Mouse (Mus musculus): ENCODE measurements around the gene Fam219a. TPM values are rescaled to one million over a fixed set of nuclear protein-coding genes. Genes with fewer than 3 reads are reported as not detected.
A peak's percentile ranks its signal among the peaks of the same experiment; 100 is the strongest.

Gene Fam219a
- polyA plus RNA-seq (2012; rRNA removed): 161 and 180 TPM in 2 replicates

- DNase-seq (ENCODE audit: extremely low spot score in 1 of 2, low spot score in 1 of 2): peak; percentile 99
Observed at GRCm38 (mm10) chr4:41569411-41569885, at the start of gene Fam219a, which contains the start of gene Dnaic1. Gene Fam219a, minus strand, starts transcription at chr4:41569538. Gene Dnaic1, plus strand, starts transcription at chr4:41569775.

- peak; percentile 79 to 84 for DNase-seq (ENCODE audit: extremely low spot score in 1 of 2, low spot score in 1 of 2)
Observed at GRCm38 (mm10) chr4:41615661-41616599, 46.6 kb upstream of the Fam219a start.

GRCm38 (mm10) chr4:41614156-41614555, 44.8 kb upstream of the Fam219a start:
- peak; percentile 64 to 94 for DNase-seq (ENCODE audit: extremely low spot score in 1 of 2, low spot score in 1 of 2)

GRCm38 (mm10) chr4:41612166-41612565, 42.8 kb upstream of the Fam219a start:
- DNase-seq (ENCODE audit: extremely low spot score in 1 of 2, low spot score in 1 of 2): no peak

GRCm38 (mm10) chr4:41610594-41610980, 41.2 kb upstream of the Fam219a start:
- DNase-seq (ENCODE audit: extremely low spot score in 1 of 2, low spot score in 1 of 2): no peak

- DNase-seq (ENCODE audit: extremely low spot score in 1 of 2, low spot score in 1 of 2): no peak
Observed at GRCm38 (mm10) chr4:41609681-41610593, 40.6 kb upstream of the Fam219a start.

- no peak for DNase-seq (ENCODE audit: extremely low spot score in 1 of 2, low spot score in 1 of 2)
Observed at GRCm38 (mm10) chr4:41606784-41607183, 37.4 kb upstream of the Fam219a start.

GRCm38 (mm10) chr4:41604476-41605396, 35.4 kb upstream of the Fam219a start:
- DNase-seq (ENCODE audit: extremely low spot score in 1 of 2, low spot score in 1 of 2): peak in 1 of 2 experiments; percentile 32

- no peak for DNase-seq (ENCODE audit: extremely low spot score in 1 of 2, low spot score in 1 of 2)
Observed at GRCm38 (mm10) chr4:41602818-41603217, 33.5 kb upstream of the Fam219a start.

- DNase-seq (ENCODE audit: extremely low spot score in 1 of 2, low spot score in 1 of 2): no peak
Observed at GRCm38 (mm10) chr4:41583353-41583752, 14.0 kb upstream of the Fam219a start.

GRCm38 (mm10) chr4:41575914-41576313, 6.6 kb upstream of the Fam219a start:
- DNase-seq (ENCODE audit: extremely low spot score in 1 of 2, low spot score in 1 of 2): no peak

- no peak for DNase-seq (ENCODE audit: extremely low spot score in 1 of 2, low spot score in 1 of 2)
Observed at GRCm38 (mm10) chr4:41573492-41573891, 4.2 kb upstream of the Fam219a start.

- DNase-seq (ENCODE audit: extremely low spot score in 1 of 2, low spot score in 1 of 2): no peak
Observed at GRCm38 (mm10) chr4:41571490-41571889, 2.2 kb upstream of the Fam219a start.

GRCm38 (mm10) chr4:41568682-41569410, 492 bp downstream of the Fam219a start:
- peak in 1 of 2 experiments; percentile 50 for DNase-seq (ENCODE audit: extremely low spot score in 1 of 2, low spot score in 1 of 2)

- peak; percentile 41 to 67 for DNase-seq (ENCODE audit: extremely low spot score in 1 of 2, low spot score in 1 of 2)
Observed at GRCm38 (mm10) chr4:41568239-41568638, 1.1 kb downstream of the Fam219a start.

- DNase-seq (ENCODE audit: extremely low spot score in 1 of 2, low spot score in 1 of 2): peak in 1 of 2 experiments; percentile 63
Observed at GRCm38 (mm10) chr4:41566123-41566522, 3.2 kb downstream of the Fam219a start.

- DNase-seq (ENCODE audit: extremely low spot score in 1 of 2, low spot score in 1 of 2): no peak
Observed at GRCm38 (mm10) chr4:41563297-41563696, 6.0 kb downstream of the Fam219a start.

- DNase-seq (ENCODE audit: extremely low spot score in 1 of 2, low spot score in 1 of 2): peak in 1 of 2 experiments; percentile 43
Observed at GRCm38 (mm10) chr4:41557092-41557491, 12.2 kb downstream of the Fam219a start.
